Mouse (Mus musculus) CH12.LX (cell line): ENCODE measurements at regions not wholly inside any gene's neighbourhood (a gene's known extent, or its start where the extent isn't known, plus 50 kb on each side); places are given as distances from the start of the nearest gene placed in this dataset.

Source experiments
- DNase-seq: peaks from one replicate; pipeline ENCODE4 v3.0.0-alpha.2; 2013; ENCODE audit errors: extremely low read depth
- H3K27ac ChIP-seq: 2 replicates; pipeline ENCODE4 v1.5.1; 2012; ENCODE audit warnings: low read depth, mild to moderate bottlenecking, control low read depth, moderate library complexity; ENCODE audit not compliant: insufficient read depth
- H3K27me3 ChIP-seq: replicated peaks from 2 replicates; pipeline ENCODE3; 2012; ENCODE audit warnings: inconsistent platforms
- H3K36me3 ChIP-seq, 2 experiments: replicated peaks in 1 of 2; 2 replicates each; pipeline versions ENCODE3 to v1.6.1; 2012; ENCODE audit warnings: inconsistent platforms in 1 of 2, low read length in 1 of 2, mild to moderate bottlenecking in 1 of 2, mixed read lengths in 1 of 2, moderate library complexity in 1 of 2; ENCODE audit not compliant: control insufficient read depth in 1 of 2, insufficient read depth in 1 of 2
- H3K4me1 ChIP-seq, 2 experiments: 2 replicates each; pipeline ENCODE4 v1.6.1; 2012; ENCODE audit warnings: inconsistent platforms in 1 of 2, moderate library complexity in 1 of 2; ENCODE audit not compliant: insufficient read depth in 2 of 2, control insufficient read depth in 1 of 2
- H3K4me2 ChIP-seq: 2 replicates; pipeline ENCODE4 v1.6.1; 2012; ENCODE audit warnings: low read depth, mild to moderate bottlenecking, control low read depth; ENCODE audit not compliant: poor library complexity, insufficient read depth, severe bottlenecking
- H3K4me3 ChIP-seq, 3 experiments: fragments of 150-350 bp in 1 of 3; sonication (generic) in 1 of 3; replicated peaks in 1 of 3; 2 replicates each; pipeline versions ENCODE3 to v1.5.1; 2011 to 2012; ENCODE audit warnings: low read depth in 2 of 3, low read length in 2 of 3, mild to moderate bottlenecking in 2 of 3, moderate library complexity in 2 of 3, control low read depth in 1 of 3, improper control_type of control experiment in 1 of 3, inconsistent platforms in 1 of 3, mixed read lengths in 1 of 3; ENCODE audit not compliant: poor library complexity in 1 of 3
- H3K79me2 ChIP-seq: replicated peaks from 2 replicates; pipeline ENCODE4 v1.6.1; 2012; ENCODE audit warnings: mild to moderate bottlenecking, moderate library complexity; ENCODE audit not compliant: control insufficient read depth, poor library complexity, insufficient read depth, severe bottlenecking; ENCODE audit errors: extremely low read depth
- H3K9ac ChIP-seq: 2 replicates; pipeline ENCODE4 v1.6.1; 2012; ENCODE audit warnings: low read depth, mild to moderate bottlenecking, control low read depth, moderate library complexity; ENCODE audit not compliant: insufficient read depth
- H3K9me3 ChIP-seq: replicated peaks from 2 replicates; pipeline ENCODE3; 2012; ENCODE audit warnings: low read length, inconsistent platforms, mixed read lengths
- CHD1 ChIP-seq: IDR thresholded peaks from 2 replicates; pipeline ENCODE4 v1.6.1; 2012; ENCODE audit warnings: low read depth, low read length, improper control_type of control experiment, inconsistent platforms
- CTCF ChIP-seq, 2 experiments: IDR thresholded peaks in 1 of 2; conservative IDR thresholded peaks in 1 of 2; 2 replicates each; pipeline ENCODE4 v1.5.1; 2011 to 2012; ENCODE audit warnings: low read depth in 2 of 2, low read length in 2 of 2, improper control_type of control experiment in 1 of 2, inconsistent platforms in 1 of 2, mild to moderate bottlenecking in 1 of 2, moderate library complexity in 1 of 2
- E2F4 ChIP-seq: IDR thresholded peaks from 2 replicates; pipeline ENCODE4 v1.6.1; 2011; ENCODE audit warnings: low read depth, low read length, improper control_type of control experiment; ENCODE audit not compliant: insufficient replicate concordance
- EP300 ChIP-seq: IDR thresholded peaks from 2 replicates; pipeline ENCODE4 v1.6.1; 2011; ENCODE audit warnings: low read length, improper control_type of control experiment
- ETS1 ChIP-seq: conservative IDR thresholded peaks from 2 replicates; pipeline ENCODE4 v1.6.1; 2012; ENCODE audit warnings: low read depth, mild to moderate bottlenecking, inconsistent platforms, low read length, improper control_type of control experiment, moderate library complexity
- HCFC1 ChIP-seq: IDR thresholded peaks from 2 replicates; pipeline ENCODE4 v1.6.1; 2012; ENCODE audit warnings: low read depth, mild to moderate bottlenecking, inconsistent platforms, low read length, improper control_type of control experiment
- IRF4 ChIP-seq: IDR thresholded peaks from 2 replicates; pipeline ENCODE4 v1.6.1; 2014; ENCODE audit warnings: low read depth, mild to moderate bottlenecking, inconsistent platforms, low read length, improper control_type of control experiment
- JUND ChIP-seq: conservative IDR thresholded peaks from 2 replicates; pipeline ENCODE4 v1.6.1; 2011; ENCODE audit warnings: low read depth, low read length, improper control_type of control experiment
- MAZ ChIP-seq: IDR thresholded peaks from 2 replicates; pipeline ENCODE4 v1.6.1; 2012; ENCODE audit warnings: low read depth, mild to moderate bottlenecking, inconsistent platforms, low read length, improper control_type of control experiment, moderate library complexity
- MEF2A ChIP-seq: IDR thresholded peaks from 2 replicates; pipeline ENCODE4 v1.6.1; 2014; ENCODE audit warnings: low read depth, mild to moderate bottlenecking, inconsistent platforms, low read length, improper control_type of control experiment, borderline replicate concordance
- MYC ChIP-seq: IDR thresholded peaks from 2 replicates; pipeline ENCODE4 v1.6.1; 2011; ENCODE audit warnings: low read depth, mild to moderate bottlenecking, improper control_type of control experiment, low read length
- NELFE ChIP-seq: IDR thresholded peaks from 2 replicates; pipeline ENCODE4 v1.6.1; 2011; ENCODE audit warnings: low read depth, low read length, improper control_type of control experiment
- NRF1 ChIP-seq: IDR thresholded peaks from 2 replicates; pipeline ENCODE4 v1.6.1; 2014; ENCODE audit warnings: low read depth, mild to moderate bottlenecking, inconsistent platforms, low read length, improper control_type of control experiment, moderate library complexity
- POLR2A ChIP-seq: IDR thresholded peaks from 2 replicates; pipeline ENCODE4 v1.6.1; 2011; ENCODE audit warnings: low read depth, mild to moderate bottlenecking, improper control_type of control experiment, low read length
- RAD21 ChIP-seq: IDR thresholded peaks from 2 replicates; pipeline ENCODE4 v1.6.1; 2011; ENCODE audit warnings: low read depth, mild to moderate bottlenecking, low read length, improper control_type of control experiment, moderate library complexity
- RCOR1 ChIP-seq: conservative IDR thresholded peaks from 2 replicates; pipeline ENCODE4 v1.6.1; 2012; ENCODE audit warnings: low read depth, mild to moderate bottlenecking, inconsistent platforms, low read length, improper control_type of control experiment
- SMC3 ChIP-seq: IDR thresholded peaks from 2 replicates; pipeline ENCODE4 v1.6.1; 2011; ENCODE audit warnings: low read depth, low read length, improper control_type of control experiment
- TBP ChIP-seq: conservative IDR thresholded peaks from 2 replicates; pipeline ENCODE4 v1.6.1; 2011; ENCODE audit warnings: low read depth, low read length, improper control_type of control experiment
- USF2 ChIP-seq: conservative IDR thresholded peaks from 2 replicates; pipeline ENCODE4 v1.6.1; 2011; ENCODE audit warnings: low read depth, low read length, improper control_type of control experiment
- ZC3H11A ChIP-seq: IDR thresholded peaks from 2 replicates; pipeline ENCODE4 v1.6.1; 2012; ENCODE audit warnings: low read depth, mild to moderate bottlenecking, inconsistent platforms, low read length, improper control_type of control experiment
- ZKSCAN1 ChIP-seq: IDR thresholded peaks from 2 replicates; pipeline ENCODE4 v1.6.1; 2012; ENCODE audit warnings: low read depth, inconsistent platforms, low read length, improper control_type of control experiment, borderline replicate concordance
- ZMIZ1 ChIP-seq: IDR thresholded peaks from 2 replicates; pipeline ENCODE4 v1.6.1; 2012; ENCODE audit warnings: low read depth, mild to moderate bottlenecking, inconsistent platforms, low read length, improper control_type of control experiment
- ZNF384 ChIP-seq: IDR thresholded peaks from 2 replicates; pipeline ENCODE4 v1.6.1; 2012; ENCODE audit warnings: low read depth, low read length, improper control_type of control experiment, inconsistent platforms
- dilution Hi-C: fragments of 300-500 bp; cut with MboI; formaldehyde crosslinking; loops from 2 replicates; pipeline ENCODE4 v1.14.3; 2020; ENCODE audit warnings: low sequenced_read_pairs; ENCODE audit not compliant: extremely low pct_unique_long_range_greater_than_20kb, extremely low pct_ligation_motif_present
- in situ Hi-C: fragments of 300-500 bp; cut with MboI; formaldehyde crosslinking; loops from 3 replicates; pipeline ENCODE4 v1.14.3; 2019; ENCODE audit warnings: low sequenced_read_pairs, low pct_ligation_motif_present, low pct_unique_long_range_greater_than_20kb, mixed read lengths

DNA sequence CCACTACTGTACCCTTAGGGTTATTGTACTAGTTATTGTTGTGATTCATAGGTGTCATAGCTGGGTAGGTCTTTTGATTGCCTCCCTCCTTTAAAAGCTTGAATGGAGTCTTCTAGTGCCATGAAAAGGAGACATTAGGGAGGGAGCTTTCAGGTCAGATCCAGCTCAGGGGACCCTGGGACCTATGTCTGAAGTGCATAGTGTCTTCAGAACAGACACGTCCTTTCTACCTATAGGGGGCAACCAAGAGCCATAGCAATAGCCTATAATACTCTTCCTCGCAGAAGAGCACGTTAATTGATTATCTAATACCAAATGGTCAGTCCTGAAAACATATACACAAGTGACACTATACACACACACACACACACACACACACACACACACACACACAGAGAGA is 77.7 kb upstream of the Nek6 start:
- TF ChIP-seq POLR2A (no peak), CHD1 (no peak), ZC3H11A (peak; percentile 30; the same call in 1 of the 2 replicates), ZNF384 (no peak), SMC3 (peak; percentile 80), RAD21 (peak; percentile 83), CTCF (conservative IDR thresholded peaks at IDR 0.05 in 1 of 2, IDR thresholded peaks at IDR 0.05 in 1 of 2; ENCODE audit: low read depth in 2 of 2, low read length in 2 of 2) (peak; percentile 78 to 86)
- TF ChIP-seq, all 38 proteins: peak for 4
- Histone ChIP-seq H3K9me3 (no peaks in the 10 kb centered on the region), H3K27ac (no peak overlapping the region), H3K27me3 (peaks cover 5% of the 10 kb centered on the region), H3K4me3 (no peak overlapping the region), H3K79me2 (no peaks in the 10 kb centered on the region), H3K36me3 (no peaks in the 10 kb centered on the region), H3K4me2 (peak overlapping the region; percentile 7; the same call in 1 of the 2 replicates), H3K9ac (no peak overlapping the region), H3K4me1 (peaks cover 0 to 4% of the 10 kb centered on the region in 2 experiments; a peak in 1 of 4 replicates)
- dilution Hi-C loops, result no loop called here
- in situ Hi-C loops, result no loop called here
- peak; percentile 54 for DNase-seq

DNA sequence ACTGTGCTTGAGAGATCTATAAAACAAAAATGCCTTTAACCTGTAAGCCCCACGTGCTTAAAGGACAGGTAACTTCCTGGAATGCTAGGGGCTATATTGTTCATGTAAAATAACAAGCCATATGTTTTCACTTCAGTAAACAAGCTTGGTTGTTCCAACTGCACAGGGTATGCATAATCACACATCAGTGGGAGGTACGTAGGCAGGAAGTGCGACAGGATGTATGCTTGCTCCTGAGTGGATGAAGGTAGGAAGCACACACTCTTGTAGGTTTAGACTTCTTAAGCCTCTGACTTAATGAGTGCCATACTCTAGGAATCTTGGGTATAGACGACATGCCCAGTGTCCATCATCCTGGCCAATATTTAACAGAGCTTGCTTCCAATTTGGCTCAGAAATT is 74.7 kb upstream of the Nek6 start:
- in situ Hi-C loops (no loop called here), dilution Hi-C loops (no loop called here)
- peaks cover 0 to 4% of the 10 kb centered on the region in 2 experiments; a peak in 1 of 4 replicates for H3K4me1 ChIP-seq
- DNase-seq, result no peak
- no peak overlapping the region for H3K27ac ChIP-seq
- H3K4me3 ChIP-seq, result no peak overlapping the region
- H3K79me2 ChIP-seq, result no peaks in the 10 kb centered on the region
- no peak overlapping the region for H3K4me2 ChIP-seq
- TF ChIP-seq IRF4, result no peak
- TF ChIP-seq HCFC1, result no peak
- TF ChIP-seq E2F4, result no peak
- no peak for TF ChIP-seq TBP
- no peak for TF ChIP-seq CTCF (conservative IDR thresholded peaks at IDR 0.05 in 1 of 2, IDR thresholded peaks at IDR 0.05 in 1 of 2; ENCODE audit: low read depth in 2 of 2, low read length in 2 of 2)
- TF ChIP-seq MYC, result no peak
- no peak for TF ChIP-seq ZMIZ1
- no peak for TF ChIP-seq MEF2A
- TF ChIP-seq NELFE, result no peak
- TF ChIP-seq RCOR1, result no peak
- TF ChIP-seq ZC3H11A, result no peak
- no peak for TF ChIP-seq USF2
- TF ChIP-seq MAZ, result no peak
- TF ChIP-seq JUND, result no peak
- TF ChIP-seq NRF1, result no peak
- no peak for TF ChIP-seq ETS1
- TF ChIP-seq ZKSCAN1, result no peak
- TF ChIP-seq EP300, result no peak
- no peak for TF ChIP-seq CHD1
- no peaks in the 10 kb centered on the region for H3K9me3 ChIP-seq
- no peak overlapping the region for H3K9ac ChIP-seq
- H3K36me3 ChIP-seq, result no peaks in the 10 kb centered on the region
- peaks cover 3% of the 10 kb centered on the region for H3K27me3 ChIP-seq
